Mouse (Mus musculus): ENCODE results near the gene Pibf1.

Gene Pibf1

GRCm38 (mm10) chr14:99141786-99142633 lies 42.8 kb downstream of the Pibf1 start:
- peak; percentile 89 for DNase-seq (ENCODE audit: low spot score)

DNA sequence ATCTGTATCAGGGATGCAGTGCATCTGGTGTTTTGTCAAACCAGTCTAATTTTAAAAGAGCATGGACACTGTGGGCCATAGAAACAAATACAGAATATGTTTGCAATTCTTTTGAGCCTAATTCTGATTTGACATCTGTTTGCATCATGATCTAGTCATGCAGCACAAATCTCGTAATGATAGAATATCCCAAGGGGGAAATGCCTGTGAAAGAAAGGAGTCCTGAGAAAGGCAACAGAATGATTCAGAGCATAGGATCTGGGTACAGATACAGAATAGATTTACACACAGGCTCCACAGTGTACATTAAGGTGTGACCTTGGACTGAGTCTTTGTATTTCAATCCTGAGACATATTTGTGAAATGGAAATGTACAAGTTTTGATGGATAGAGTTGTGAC lies 47.6 kb downstream of the Pibf1 start:
- no peak for DNase-seq (ENCODE audit: low spot score)

DNA sequence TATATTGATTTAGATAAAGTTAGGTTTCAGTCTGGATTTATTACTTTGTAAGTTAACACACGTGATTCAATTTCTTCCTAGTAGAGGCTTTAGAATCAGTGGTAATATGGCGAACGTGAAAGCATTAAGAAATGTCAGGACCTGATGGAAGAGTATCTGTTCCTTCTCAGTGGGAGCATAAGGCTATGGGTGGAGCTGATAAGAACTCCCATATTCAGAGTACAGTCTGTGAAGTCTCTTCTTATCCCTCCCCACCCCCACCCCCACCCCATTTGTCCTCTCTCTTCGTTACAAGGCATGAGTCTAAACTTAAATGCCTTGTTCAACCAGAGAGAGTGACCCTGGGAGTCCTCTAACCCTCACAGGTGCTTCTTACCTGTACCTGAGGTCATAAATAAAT lies 53.5 kb downstream of the Pibf1 start:
- no peak for DNase-seq (ENCODE audit: low spot score)

GRCm38 (mm10) chr14:99159940-99160339 lies 60.7 kb downstream of the Pibf1 start:
- DNase-seq (ENCODE audit: low spot score), result no peak

DNA sequence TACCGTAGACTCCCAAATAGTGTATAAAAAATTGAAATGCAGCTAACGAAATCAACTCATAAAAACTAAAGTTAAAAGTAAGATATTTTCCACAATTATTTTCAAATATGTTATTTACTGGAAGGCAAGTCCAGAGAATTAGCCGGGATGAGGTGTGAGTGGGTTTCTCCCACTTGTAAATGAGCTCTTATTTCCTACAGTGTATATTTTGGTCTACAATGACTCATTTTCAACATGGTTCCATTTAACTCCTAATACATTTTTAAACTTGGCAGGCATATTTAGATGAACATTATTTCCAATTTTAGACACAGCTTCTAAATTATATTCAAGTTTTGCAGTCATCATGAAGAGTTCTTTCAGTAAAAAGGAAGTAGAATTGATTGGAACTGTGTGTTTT lies 63.8 kb downstream of the Pibf1 start:
- DNase-seq (ENCODE audit: low spot score), result no peak

DNA sequence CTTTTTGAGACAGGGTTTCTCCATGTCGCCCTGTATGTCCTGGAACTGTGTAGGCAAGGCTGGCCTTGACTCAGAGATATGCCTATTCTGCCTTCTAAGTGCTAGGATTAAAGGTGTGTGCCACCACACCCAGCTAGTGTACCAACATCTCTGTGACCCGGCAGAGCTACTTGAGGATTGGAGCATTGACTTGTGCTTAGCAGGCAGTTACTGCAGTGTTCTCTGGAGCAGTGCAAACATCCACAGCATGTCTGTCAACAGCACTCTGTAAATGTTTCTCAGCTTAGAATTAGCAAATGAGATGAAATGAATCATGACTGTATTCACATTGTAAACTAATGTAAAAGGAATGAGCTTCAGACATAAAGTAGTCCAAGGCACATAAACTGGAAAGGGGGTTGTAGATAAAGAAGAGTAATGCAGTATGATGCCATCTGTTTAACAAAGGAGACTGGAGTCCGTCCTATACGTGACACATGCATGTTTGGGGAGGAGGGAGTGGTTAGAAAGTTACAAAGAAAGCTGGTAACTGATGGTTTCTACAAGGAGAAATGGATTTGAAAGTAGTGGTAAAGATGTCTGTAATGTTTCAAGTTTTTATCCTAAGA lies 75.0 kb downstream of the Pibf1 start:
- no peak for DNase-seq (ENCODE audit: low spot score)

DNA sequence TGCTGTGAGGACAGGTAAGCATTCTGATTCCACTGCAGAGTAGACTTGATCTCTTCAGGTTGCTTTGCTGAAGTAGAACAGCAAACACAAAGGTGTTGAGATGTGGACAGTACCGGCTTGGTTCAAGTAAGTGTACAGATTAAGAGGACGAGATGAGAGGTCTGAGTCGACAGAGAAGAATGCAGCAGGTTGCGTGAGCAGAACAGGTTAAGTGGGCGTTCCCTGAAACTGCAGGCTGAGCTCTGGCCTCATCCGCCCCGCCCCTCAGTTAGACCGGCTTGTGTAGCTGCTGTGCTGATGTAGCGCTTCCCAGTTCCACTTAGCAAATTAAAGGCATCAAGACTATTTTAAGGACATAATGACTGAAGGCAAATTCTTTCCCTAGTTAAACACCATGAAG lies 77.3 kb downstream of the Pibf1 start:
- DNase-seq (ENCODE audit: low spot score), result peak; percentile 43

- DNase-seq (ENCODE audit: low spot score), result no peak
Observed at GRCm38 (mm10) chr14:99190153-99190790, 91.0 kb downstream of the Pibf1 start.

DNA sequence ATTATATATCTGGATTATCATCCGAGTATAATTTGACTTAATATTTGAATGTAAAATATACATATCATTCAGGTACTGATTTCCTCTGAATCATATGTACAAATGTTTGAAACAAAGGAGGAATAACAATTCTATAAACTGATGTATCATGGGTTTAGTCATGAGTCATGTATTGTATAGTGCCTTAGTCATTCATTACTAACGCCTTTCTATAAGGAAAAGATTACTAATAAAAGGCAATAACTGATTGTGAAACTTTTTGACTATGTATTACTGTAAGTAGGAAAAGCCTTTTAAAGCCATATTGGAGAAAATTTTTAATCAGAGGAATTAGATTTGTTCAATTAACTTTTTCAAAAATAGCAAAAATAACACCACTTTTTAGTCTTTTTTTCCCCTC lies 106.6 kb downstream of the Pibf1 start:
- DNase-seq (ENCODE audit: low spot score), result no peak

GRCm38 (mm10) chr14:99206591-99206990 lies 107.4 kb downstream of the Pibf1 start:
- no peak for DNase-seq (ENCODE audit: low spot score)

GRCm38 (mm10) chr14:99210431-99210830 lies 111.2 kb downstream of the Pibf1 start:
- DNase-seq (ENCODE audit: low spot score), result no peak

DNA sequence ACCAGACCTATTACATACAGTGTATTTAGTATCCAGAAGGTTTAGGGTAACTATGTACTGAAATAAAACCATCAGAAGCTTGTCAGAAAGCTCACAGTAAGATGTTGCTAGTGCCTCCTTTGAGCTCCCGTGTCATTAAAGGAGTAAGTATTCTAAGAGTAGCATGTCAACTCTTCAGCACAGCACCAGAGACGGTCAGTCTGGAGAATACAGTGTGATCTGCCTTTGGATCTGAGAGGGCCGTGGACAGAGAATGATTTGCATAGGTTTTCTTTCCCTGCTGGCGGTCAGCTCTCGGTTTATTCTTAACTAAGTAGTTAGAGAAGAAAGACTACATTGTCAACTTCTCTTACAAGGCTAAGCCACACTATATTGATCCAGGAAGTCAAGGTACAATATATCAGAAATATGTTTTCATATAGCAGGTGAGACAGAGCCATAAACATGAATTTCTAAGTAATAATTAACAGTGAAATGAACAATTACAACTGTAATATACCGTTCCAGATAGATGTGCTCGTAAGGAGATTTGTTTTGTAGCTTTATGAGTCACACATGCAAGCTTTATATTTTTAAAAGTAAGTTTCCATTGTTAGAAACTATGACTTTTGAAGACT lies 119.3 kb downstream of the Pibf1 start:
- no peak for DNase-seq (ENCODE audit: low spot score)

- DNase-seq (ENCODE audit: low spot score), result no peak
Observed at GRCm38 (mm10) chr14:99219757-99220171, 120.5 kb downstream of the Pibf1 start.

- DNase-seq (ENCODE audit: low spot score), result no peak
Observed at GRCm38 (mm10) chr14:99225929-99226328, 126.7 kb downstream of the Pibf1 start.

DNA sequence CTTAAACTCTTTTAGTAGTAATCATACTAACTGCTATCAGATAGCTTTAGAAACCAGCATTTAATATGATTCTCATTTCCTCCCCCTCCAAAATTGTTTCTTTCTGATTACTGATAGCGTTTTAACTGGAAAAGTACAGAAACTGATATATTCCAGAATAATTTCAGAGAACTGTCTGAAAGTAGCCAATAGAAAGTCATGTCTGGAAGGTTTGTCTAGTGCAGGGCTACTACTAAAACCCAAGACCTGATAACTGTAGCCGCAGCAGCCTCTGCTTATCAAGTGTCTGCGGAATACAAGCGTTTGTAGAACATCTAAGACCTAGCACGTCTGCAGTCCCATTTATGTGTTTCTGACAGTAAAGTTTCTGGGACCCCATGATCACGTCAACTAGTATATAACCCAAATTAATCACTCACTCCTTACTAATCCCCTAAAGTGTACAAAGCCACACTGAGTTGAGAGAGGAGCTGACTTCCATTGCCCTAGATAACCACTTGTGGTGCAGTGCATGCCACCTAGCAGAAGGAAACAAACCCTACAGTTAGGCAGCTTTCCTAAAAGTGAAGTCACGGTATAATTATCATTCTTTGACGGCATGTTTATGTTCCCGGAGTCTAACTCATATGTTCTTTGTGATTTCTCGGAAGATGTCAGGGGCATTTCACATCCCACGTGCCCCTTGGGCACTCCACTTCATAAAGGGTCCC lies 130.0 kb downstream of the Pibf1 start:
- no peak for DNase-seq (ENCODE audit: low spot score)

- no peak for DNase-seq (ENCODE audit: low spot score)
Observed at GRCm38 (mm10) chr14:99233056-99233455, 133.8 kb downstream of the Pibf1 start.

DNA sequence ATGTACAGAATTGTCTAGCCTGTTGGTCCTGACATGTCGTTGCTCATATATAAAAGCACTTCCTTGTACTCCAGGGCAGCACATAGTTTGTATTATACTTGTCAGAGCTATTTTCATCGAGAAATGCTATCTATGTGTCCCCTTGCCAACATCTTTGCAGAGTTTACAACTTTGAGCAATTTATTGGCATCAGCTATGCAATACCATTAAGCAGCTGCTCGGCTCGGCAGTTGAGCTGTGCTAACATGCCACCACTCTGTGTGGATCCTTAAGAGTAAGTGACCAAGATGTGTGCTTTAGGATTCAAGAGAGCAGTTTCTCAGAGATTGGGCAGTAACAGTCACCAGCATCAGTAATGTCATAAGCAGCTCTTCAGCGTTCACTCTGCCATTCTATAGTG lies 137.9 kb downstream of the Pibf1 start:
- no peak for DNase-seq (ENCODE audit: low spot score)

- DNase-seq (ENCODE audit: low spot score), result no peak
Observed at GRCm38 (mm10) chr14:99240563-99240962, 141.3 kb downstream of the Pibf1 start.

DNA sequence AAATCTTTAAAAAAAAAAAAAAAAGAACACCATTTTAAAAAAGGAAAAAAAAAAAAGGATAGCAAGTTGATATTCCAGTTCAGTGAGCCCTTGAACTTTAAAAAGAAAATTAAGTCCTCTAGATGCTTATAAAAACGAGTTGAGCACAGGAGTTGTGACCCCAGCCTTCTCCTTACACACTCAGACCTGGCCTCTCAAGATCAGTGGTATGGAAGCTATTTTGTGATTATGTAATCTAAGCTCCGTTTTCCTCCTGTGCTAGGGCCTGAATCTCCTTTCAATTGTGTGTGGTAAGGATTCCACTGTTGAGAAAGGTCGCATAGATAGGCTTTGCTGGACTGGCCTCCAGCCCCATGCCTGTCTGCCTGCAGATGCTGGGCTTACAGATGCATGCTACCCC lies 145.3 kb downstream of the Pibf1 start:
- no peak for DNase-seq (ENCODE audit: low spot score)

- DNase-seq (ENCODE audit: low spot score), result no peak
Observed at GRCm38 (mm10) chr14:99262026-99262425, 162.8 kb downstream of the Pibf1 start.

DNA sequence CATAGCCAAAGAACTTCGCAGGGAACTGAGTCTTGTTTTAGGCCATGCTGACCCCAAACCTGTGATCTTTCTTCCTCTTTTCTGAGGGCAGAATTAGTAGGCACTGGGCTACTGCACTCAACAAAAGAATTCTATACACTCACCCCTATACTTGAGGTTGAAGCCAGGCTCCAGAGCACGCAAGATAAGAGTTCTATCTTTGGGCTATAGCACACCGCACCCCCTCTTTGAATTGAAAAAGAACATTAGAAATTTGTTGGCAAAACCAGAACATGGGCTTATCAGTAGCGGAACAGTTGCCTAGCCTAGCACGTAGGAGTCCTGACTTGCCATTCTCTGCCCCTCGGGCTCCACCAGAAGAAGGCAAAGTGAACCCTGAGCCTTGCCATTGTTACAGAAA lies 164.6 kb downstream of the Pibf1 start:
- no peak for DNase-seq (ENCODE audit: low spot score)

GRCm38 (mm10) chr14:99265791-99266190 lies 166.6 kb downstream of the Pibf1 start:
- no peak for DNase-seq (ENCODE audit: low spot score)

All from urinary bladder, postnatal 25 days (tissue).